Mouse (Mus musculus): ENCODE results near the gene Aif1l.
"Not testable (repeated sequence)": the region's sequence is repeated elsewhere in the genome, so short reads cannot be mapped to it uniquely, and the experiment has no call there.

Gene Aif1l

GRCm38 (mm10) chr2:31950058-31950871, at the start of gene Aif1l:
Aif1l (plus strand) TSS chr2:31950139.
- peak; percentile 66 for DNase-seq

- no peak for DNase-seq
Observed at GRCm38 (mm10) chr2:31900932-31901331, 49.0 kb upstream of the Aif1l start.

GRCm38 (mm10) chr2:31901659-31902362, 48.1 kb upstream of the Aif1l start:
- DNase-seq = no peak

- no peak for DNase-seq
Observed at GRCm38 (mm10) chr2:31904089-31904488, 45.9 kb upstream of the Aif1l start.

- DNase-seq = no peak
Observed at GRCm38 (mm10) chr2:31904622-31905021, 45.3 kb upstream of the Aif1l start.

DNA sequence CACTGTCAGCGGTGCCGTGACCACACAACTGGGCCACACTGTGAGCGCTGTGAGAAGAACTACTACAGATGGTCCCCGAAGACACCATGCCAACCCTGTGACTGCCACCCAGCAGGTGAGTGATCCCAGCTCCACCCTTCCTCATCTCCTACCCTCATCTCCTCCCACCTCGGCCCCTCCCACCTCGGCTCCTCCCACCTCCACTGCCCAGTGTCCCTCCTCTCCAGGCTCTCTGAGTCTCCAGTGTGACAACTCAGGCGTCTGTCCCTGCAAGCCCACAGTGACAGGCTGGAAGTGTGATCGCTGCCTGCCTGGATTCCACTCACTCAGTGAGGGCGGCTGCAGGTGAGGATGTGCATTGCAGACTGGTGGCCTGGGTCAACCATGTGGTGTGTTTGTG, 44.3 kb upstream of the Aif1l start:
- DNase-seq = no peak

GRCm38 (mm10) chr2:31906407-31906806, 43.5 kb upstream of the Aif1l start:
- no peak for DNase-seq

- DNase-seq = no peak
Observed at GRCm38 (mm10) chr2:31912575-31912974, 37.4 kb upstream of the Aif1l start.

DNA sequence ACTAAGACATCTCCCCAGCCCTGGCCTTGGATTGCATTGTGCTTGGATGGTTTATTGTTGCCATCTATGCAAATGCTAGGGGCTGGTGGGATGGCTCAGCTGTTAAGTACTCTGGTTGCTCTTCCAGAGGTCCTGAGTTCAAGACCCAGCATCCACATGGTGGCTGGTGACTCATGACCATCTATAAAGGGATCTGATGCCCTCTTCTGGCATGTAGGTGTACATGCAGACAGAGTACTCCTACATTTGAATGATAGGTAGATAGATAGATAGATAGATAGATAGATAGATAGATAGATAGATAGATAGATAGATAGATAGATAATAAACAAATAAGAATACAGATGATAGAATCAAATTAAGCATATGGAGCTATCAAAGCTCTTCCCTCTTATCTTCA, 35.7 kb upstream of the Aif1l start:
- not testable (repeated sequence) for DNase-seq

GRCm38 (mm10) chr2:31915112-31915511, 34.8 kb upstream of the Aif1l start:
- peak; percentile 45 for DNase-seq

GRCm38 (mm10) chr2:31917636-31918035, 32.3 kb upstream of the Aif1l start:
- peak; percentile 65 for DNase-seq

- no peak for DNase-seq
Observed at GRCm38 (mm10) chr2:31923645-31924044, 26.3 kb upstream of the Aif1l start.

- DNase-seq = peak; percentile 94
Observed at GRCm38 (mm10) chr2:31924811-31925210, 25.1 kb upstream of the Aif1l start.

DNA sequence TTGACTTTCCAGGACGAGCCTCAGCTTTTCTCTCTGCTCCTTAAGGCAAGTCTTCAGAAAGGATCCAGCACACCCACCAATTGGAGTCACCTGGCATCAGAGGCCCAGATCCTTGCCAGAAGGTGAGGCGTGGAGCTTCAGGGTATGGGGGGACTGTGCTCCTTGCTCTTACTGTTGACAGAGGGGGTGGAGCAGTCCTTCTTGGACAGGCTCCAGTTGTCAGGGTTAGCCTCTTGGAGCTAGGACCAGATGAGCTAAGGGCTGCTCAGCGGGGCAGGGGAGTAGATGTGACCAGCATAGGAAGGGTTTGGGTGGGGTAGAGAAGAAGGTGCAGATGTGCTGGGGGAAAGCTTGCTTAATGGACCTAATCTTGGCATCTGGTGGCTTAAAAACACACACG, 24.0 kb upstream of the Aif1l start:
- DNase-seq = peak; percentile 58

GRCm38 (mm10) chr2:31929664-31930063, 20.3 kb upstream of the Aif1l start:
- DNase-seq = no peak

DNA sequence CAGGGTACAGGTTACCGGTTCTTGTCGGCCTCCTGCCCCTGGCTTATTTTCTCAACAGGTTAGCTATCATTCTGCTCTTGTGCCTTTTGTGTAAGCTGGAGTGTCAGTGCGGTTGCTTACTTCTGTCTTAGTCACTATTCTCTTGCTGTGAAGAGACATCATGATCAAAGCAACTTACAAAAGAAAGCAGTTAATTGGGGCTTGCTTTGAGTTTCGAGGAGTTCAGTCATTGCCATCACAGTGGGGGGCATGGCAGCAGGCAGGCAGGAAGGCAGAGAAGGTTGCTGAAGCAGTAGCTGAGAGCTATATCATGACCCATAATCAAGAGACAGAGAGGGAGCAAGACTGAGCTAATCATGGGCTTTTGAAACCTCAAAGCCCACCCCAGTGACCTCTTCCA, 15.4 kb upstream of the Aif1l start:
- DNase-seq = no peak

- no peak for DNase-seq
Observed at GRCm38 (mm10) chr2:31935054-31935453, 14.9 kb upstream of the Aif1l start.

DNA sequence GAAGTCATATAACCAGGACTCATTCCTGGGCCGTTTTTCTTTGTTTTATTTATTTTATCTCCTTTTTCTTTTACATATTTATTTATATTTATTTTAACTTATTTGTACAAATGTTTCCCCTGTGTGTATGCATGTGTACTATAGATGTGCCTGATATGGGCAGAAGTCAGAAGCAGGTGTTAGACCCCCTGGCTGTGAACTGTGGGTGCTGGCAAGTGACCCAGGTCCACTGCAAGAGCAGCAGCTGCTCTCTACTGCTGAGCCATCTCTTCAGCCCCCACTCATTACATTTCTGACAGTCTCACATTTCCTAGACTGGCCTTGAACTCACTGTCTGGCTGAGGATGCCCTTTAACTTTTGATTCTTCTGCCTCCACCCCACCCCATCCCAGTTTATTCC, 11.6 kb upstream of the Aif1l start:
- no peak for DNase-seq

GRCm38 (mm10) chr2:31943011-31943410, 6.9 kb upstream of the Aif1l start:
- DNase-seq = no peak

DNA sequence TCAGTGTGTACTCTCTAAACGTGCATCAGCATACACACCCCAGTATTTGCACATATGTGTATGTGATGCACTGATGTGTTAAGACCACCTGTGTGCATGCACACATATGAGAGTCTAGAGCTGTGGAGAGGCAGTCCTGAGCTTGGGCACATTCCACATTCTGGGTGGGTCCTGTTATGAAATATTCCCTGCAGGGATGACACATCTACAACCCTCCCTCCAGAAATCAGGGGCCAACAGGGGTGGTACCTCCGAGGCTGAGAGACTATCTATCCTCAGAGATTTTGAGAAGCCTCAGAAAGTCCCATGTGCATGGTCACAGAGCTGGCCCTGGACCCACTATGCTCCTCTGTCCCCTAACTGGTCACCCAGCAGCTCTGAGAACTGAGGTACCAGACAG, 4.4 kb upstream of the Aif1l start:
- no peak for DNase-seq

DNA sequence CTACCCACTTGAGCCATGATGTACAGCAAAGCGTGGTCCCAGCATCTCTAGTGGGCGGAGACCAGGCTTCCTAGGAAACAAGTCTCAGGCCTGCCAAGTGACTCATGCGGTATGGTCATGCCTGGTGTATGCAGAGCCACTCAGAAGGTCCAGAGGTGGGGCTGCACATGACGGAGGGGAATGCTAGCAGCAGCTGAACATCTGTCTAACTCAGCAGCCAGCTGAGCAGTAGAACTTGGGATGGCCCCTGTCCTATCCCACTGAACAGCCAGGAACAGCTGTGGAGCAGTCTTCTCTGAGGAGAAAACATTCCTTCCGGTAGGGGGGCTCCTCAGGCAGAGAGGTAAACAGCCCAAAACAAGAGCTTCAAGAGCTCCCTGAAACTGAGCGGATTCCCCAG, 1.5 kb upstream of the Aif1l start:
- DNase-seq = no peak

GRCm38 (mm10) chr2:31948801-31949200, 1.1 kb upstream of the Aif1l start:
- no peak for DNase-seq

GRCm38 (mm10) chr2:31950966-31951365, 1.0 kb downstream of the Aif1l start:
- DNase-seq = no peak

DNA sequence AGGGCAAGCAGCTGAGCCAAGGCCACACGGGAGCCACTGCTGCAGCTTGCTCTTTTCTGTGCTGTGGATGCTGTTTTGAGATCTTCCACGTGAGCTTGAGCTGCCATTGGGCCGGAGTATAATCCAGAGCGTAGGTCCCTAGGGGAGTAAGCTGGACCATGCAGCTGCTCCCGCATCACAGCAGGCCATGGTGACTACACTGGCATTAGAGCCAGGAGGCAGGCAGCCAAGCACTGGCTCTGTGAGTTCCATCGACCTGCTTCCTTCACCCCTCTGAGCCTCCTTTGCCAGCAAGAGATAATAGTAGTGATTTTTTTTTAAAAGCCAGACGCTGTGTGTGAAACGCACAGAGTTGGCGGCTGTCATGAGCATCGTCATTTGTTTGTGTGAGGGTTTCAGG, 2.3 kb downstream of the Aif1l start:
- DNase-seq = no peak
